In the genomic region with DNA sequence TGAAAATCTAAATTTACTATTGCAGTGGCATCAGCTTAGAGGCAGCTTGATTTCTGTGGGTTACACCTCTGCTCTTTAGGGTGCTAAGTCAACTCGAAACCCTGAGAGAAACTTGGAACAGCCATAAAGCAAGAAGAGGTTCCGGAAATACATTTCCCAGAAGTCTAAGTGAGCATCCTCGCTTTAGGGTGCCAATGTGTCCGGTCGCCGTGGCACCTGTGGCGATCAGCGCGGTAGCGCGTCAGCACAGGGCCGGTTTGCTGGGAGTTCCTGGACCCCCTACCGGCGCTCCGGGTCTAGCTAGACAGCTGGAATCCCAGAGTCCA, we compare ENCODE assay signal across 1 mouse cellular context.
TF ChIP-seq lines count a peak whose summit lies in the region.

No protein-coding gene starts in this region.

TF ChIP-seq in CH12.LX, 34 proteins besides CTCF, POLR2A, EP300 and RAD21:
- TF ChIP-seq HCFC1 (IDR thresholded peaks at IDR 0.05; ENCODE audit: low read depth, low read length) (no peak), MAX (IDR thresholded peaks at IDR 0.05; ENCODE audit: low read length) (no peak), RCOR1 (conservative IDR thresholded peaks at IDR 0.05; ENCODE audit: low read depth, low read length) (no peak), ZC3H11A (IDR thresholded peaks at IDR 0.05; ENCODE audit: low read depth, low read length) (no peak), CHD2 (IDR thresholded peaks at IDR 0.05; ENCODE audit: low read length) (no peak), KAT2A (IDR thresholded peaks at IDR 0.05; ENCODE audit: insufficient replicate concordance, low read length) (no peak), MAZ (IDR thresholded peaks at IDR 0.05; ENCODE audit: low read depth, low read length) (no peak), NRF1 (IDR thresholded peaks at IDR 0.05; ENCODE audit: low read depth, low read length) (no peak)
TF ChIP-seq in CH12.LX: peak in this region for 0.
